Mouse (Mus musculus) stomach, embryonic 16.5 days (tissue): ENCODE results near the gene Olfr1148. TPM values are rescaled to one million over a fixed set of nuclear protein-coding genes. Genes with fewer than 3 reads are reported as not detected.

ENCODE experiments used
- ATAC-seq: fragments of 200-750 bp; cut with Nextera tagmentation; 2 replicates; pipeline ENCODE4 v1.8.0; 2017; ENCODE audit warnings: moderate number of reproducible peaks, moderate TSS enrichment; ENCODE audit not compliant: insufficient read depth, low FRiP score
- H3K27ac ChIP-seq: fragments of 300-500 bp; sonication (generic); 2 replicates; pipeline ENCODE4 v1.5.1; 2014; ENCODE audit warnings: low read length
- H3K27me3 ChIP-seq: fragments of 300-500 bp; sonication (generic); 2 replicates; pipeline ENCODE4 v1.6.1; 2014; ENCODE audit warnings: low read length, control low read depth, mixed read lengths; ENCODE audit not compliant: control insufficient read depth, insufficient read depth
- H3K36me3 ChIP-seq: fragments of 300-500 bp; sonication (generic); 2 replicates; pipeline ENCODE4 v1.6.1; 2014; ENCODE audit warnings: low read length; ENCODE audit not compliant: control insufficient read depth, insufficient read depth
- H3K4me1 ChIP-seq: fragments of 300-500 bp; sonication (generic); 2 replicates; pipeline ENCODE4 v1.6.1; 2014; ENCODE audit warnings: low read length, control low read depth, mixed read lengths; ENCODE audit not compliant: control insufficient read depth, insufficient read depth
- H3K4me2 ChIP-seq: fragments of 300-500 bp; sonication (generic); 2 replicates; pipeline ENCODE4 v1.6.1; 2014; ENCODE audit warnings: low read depth, low read length, mixed read lengths
- H3K4me3 ChIP-seq: fragments of 300-500 bp; sonication (generic); replicated peaks from 2 replicates; pipeline ENCODE4 v1.5.1; 2014; ENCODE audit warnings: mild to moderate bottlenecking, low read length
- H3K9ac ChIP-seq: fragments of 300-500 bp; sonication (generic); 2 replicates; pipeline ENCODE4 v1.6.1; 2014; ENCODE audit warnings: low read length
- H3K9me3 ChIP-seq: fragments of 300-500 bp; sonication (generic); replicated peaks from 2 replicates; pipeline ENCODE4 v1.6.1; 2016; ENCODE audit warnings: low read length, control low read depth; ENCODE audit not compliant: control insufficient read depth
- WGBS: fragments of 180-500 bp; shearing (Covaris S2); extraction: QIAGEN DNeasy Blood & Tissue Kit; methylation state at CpG from one replicate; pipeline ENCODE4 v1.1.7; 2014; 5-methylcytosine and 5-hydroxymethylcytosine counted together
- polyA plus RNA-seq: library from polyadenylated mRNA; unstranded; fragments of >200 nt; fragmentation: Nextera tagmentation; extraction: Ambion mirVana; gene quantifications from 2 replicates; pipeline ENCODE4 v1.2.1, GENCODE M21; 2015

Olfr1148 gene
- polyA plus RNA-seq, result not detected in 2 replicates

GRCm38 (mm10) chr2:87830233-87830632 lies at the start of gene Olfr1148:
Olfr1148 (plus strand) TSS chr2:87830533.
- 82% methylated on average over 1 of the region's 1 CpGs for WGBS

GRCm38 (mm10) chr2:87800292-87800691 lies 30.0 kb upstream of the Olfr1148 start, which contains the start of gene Olfr1143:
Olfr1143 (plus strand) TSS chr2:87800592.
- no peak within 1 kb of the TSS for H3K4me3 ChIP-seq
- H3K27ac ChIP-seq, result no peak within 1 kb of the TSS
- H3K27me3 ChIP-seq, result no peaks in the 10 kb centered on the region
- no peak within 1 kb of the TSS for H3K9ac ChIP-seq
- no peaks in the 10 kb centered on the region for H3K36me3 ChIP-seq
- no peak for ATAC-seq
- no peaks in the 10 kb centered on the region for H3K9me3 ChIP-seq
- H3K4me2 ChIP-seq, result no peak within 1 kb of the TSS
- H3K4me1 ChIP-seq, result no peaks in the 10 kb centered on the region

More at GRCm38 (mm10) chr2:87830233-87830632, at the start of gene Olfr1148:
- no peak within 1 kb of the TSS for H3K9ac ChIP-seq
- no peak within 1 kb of the TSS for H3K4me2 ChIP-seq
- H3K4me1 ChIP-seq, result no peaks in the 10 kb centered on the region
- ATAC-seq, result no peak
- no peaks in the 10 kb centered on the region for H3K36me3 ChIP-seq
- H3K9me3 ChIP-seq, result no peaks in the 10 kb centered on the region
- H3K4me3 ChIP-seq, result no peak within 1 kb of the TSS
- H3K27ac ChIP-seq, result no peak within 1 kb of the TSS
- H3K27me3 ChIP-seq, result no peaks in the 10 kb centered on the region

GRCm38 (mm10) chr2:87809522-87809921 lies 20.8 kb upstream of the Olfr1148 start, which contains the start of gene Olfr1145:
Olfr1145 (plus strand) TSS chr2:87809822.
- no peak within 1 kb of the TSS for H3K4me2 ChIP-seq
- H3K9me3 ChIP-seq, result no peaks in the 10 kb centered on the region
- ATAC-seq, result no peak
- H3K4me3 ChIP-seq, result no peak within 1 kb of the TSS
- H3K9ac ChIP-seq, result no peak within 1 kb of the TSS
- no peaks in the 10 kb centered on the region for H3K4me1 ChIP-seq
- 61% methylated on average over 1 of the region's 1 CpGs for WGBS
- no peaks in the 10 kb centered on the region for H3K27me3 ChIP-seq
- H3K36me3 ChIP-seq, result no peaks in the 10 kb centered on the region
- H3K27ac ChIP-seq, result no peak within 1 kb of the TSS

- WGBS, result 78% methylated on average over 1 of the region's 1 CpGs
- no peak for ATAC-seq
Measured at GRCm38 (mm10) chr2:87843693-87844092, 13.4 kb downstream of the Olfr1148 start, which contains the start of gene Olfr1150-ps1. Olfr1150-ps1 (plus strand) TSS chr2:87843993.

GRCm38 (mm10) chr2:87855562-87855961 lies 25.2 kb downstream of the Olfr1148 start, which contains the start of gene Olfr1151:
Olfr1151 (plus strand) TSS chr2:87855862.
- no peak for ATAC-seq
- Histone ChIP-seq H3K36me3 (no peaks in the 10 kb centered on the region), H3K4me3 (no peak within 1 kb of the TSS), H3K27me3 (no peaks in the 10 kb centered on the region), H3K9me3 (no peaks in the 10 kb centered on the region), H3K27ac (no peak within 1 kb of the TSS), H3K4me1 (no peaks in the 10 kb centered on the region), H3K9ac (no peak within 1 kb of the TSS), H3K4me2 (no peak within 1 kb of the TSS)
- 88% methylated on average over 1 of the region's 1 CpGs for WGBS

More at GRCm38 (mm10) chr2:87843693-87844092, 13.4 kb downstream of the Olfr1148 start, which contains the start of gene Olfr1150-ps1:
- no peaks in the 10 kb centered on the region for H3K9me3 ChIP-seq
- H3K27me3 ChIP-seq, result no peaks in the 10 kb centered on the region
- H3K9ac ChIP-seq, result no peak within 1 kb of the TSS
- no peak within 1 kb of the TSS for H3K27ac ChIP-seq
- no peak within 1 kb of the TSS for H3K4me3 ChIP-seq
- no peaks in the 10 kb centered on the region for H3K36me3 ChIP-seq
- H3K4me1 ChIP-seq, result no peaks in the 10 kb centered on the region
- no peak within 1 kb of the TSS for H3K4me2 ChIP-seq

- Histone ChIP-seq H3K36me3 (no peaks in the 10 kb centered on the region), H3K4me3 (no peak within 1 kb of the TSS), H3K9ac (no peak within 1 kb of the TSS), H3K27ac (no peak within 1 kb of the TSS), H3K27me3 (no peaks in the 10 kb centered on the region), H3K9me3 (no peaks in the 10 kb centered on the region), H3K4me1 (no peaks in the 10 kb centered on the region), H3K4me2 (no peak within 1 kb of the TSS)
- ATAC-seq, result no peak
Measured at GRCm38 (mm10) chr2:87866192-87866591, 35.9 kb downstream of the Olfr1148 start, which contains the start of gene Olfr1152. Olfr1152 (plus strand) TSS chr2:87866492.

Other genes with a start within 250 kb of the Olfr1148 start
- gene Olfr1130, start 224.3 kb upstream of the Olfr1148 start, polyA plus RNA-seq, result not detected in 2 replicates
- not detected in 2 replicates for gene Olfr1131, start 203.4 kb upstream of the Olfr1148 start, polyA plus RNA-seq
- not detected in 2 replicates for gene Olfr1132, start 193.0 kb upstream of the Olfr1148 start, polyA plus RNA-seq
- gene Olfr1133, start 183.2 kb upstream of the Olfr1148 start, polyA plus RNA-seq, result not detected in 2 replicates
- not detected in 2 replicates for gene Olfr1134, start 172.1 kb upstream of the Olfr1148 start, polyA plus RNA-seq
- gene Olfr1135, start 156.9 kb upstream of the Olfr1148 start, polyA plus RNA-seq, result not detected in 2 replicates
- not detected in 2 replicates for gene Olfr1136, start 136.6 kb upstream of the Olfr1148 start, polyA plus RNA-seq
- not detected in 2 replicates for gene Olfr1137, start 117.4 kb upstream of the Olfr1148 start, polyA plus RNA-seq
- gene Olfr1138, start 90.6 kb upstream of the Olfr1148 start, polyA plus RNA-seq, result not detected in 2 replicates
- gene Olfr1140, start 86.8 kb upstream of the Olfr1148 start, polyA plus RNA-seq, result not detected in 2 replicates
- gene Olfr1141, start 76.5 kb upstream of the Olfr1148 start, polyA plus RNA-seq, result not detected in 2 replicates
- gene Olfr152, start 51.0 kb upstream of the Olfr1148 start, polyA plus RNA-seq, result not detected in 2 replicates
- not detected in 2 replicates for gene Olfr1143, start 29.9 kb upstream of the Olfr1148 start, polyA plus RNA-seq
- gene Olfr1145, start 20.7 kb upstream of the Olfr1148 start, polyA plus RNA-seq, result not detected in 2 replicates
- gene Olfr1150-ps1, start 13.5 kb downstream of the Olfr1148 start, polyA plus RNA-seq, result not detected in 2 replicates
- gene Olfr1151, start 25.3 kb downstream of the Olfr1148 start, polyA plus RNA-seq, result not detected in 2 replicates
- not detected in 2 replicates for gene Olfr1152, start 36.0 kb downstream of the Olfr1148 start, polyA plus RNA-seq
- not detected in 2 replicates for gene Olfr1153, start 64.4 kb downstream of the Olfr1148 start, polyA plus RNA-seq
- not detected in 2 replicates for gene Olfr1154, start 74.6 kb downstream of the Olfr1148 start, polyA plus RNA-seq
- not detected in 2 replicates for gene Olfr1155, start 114.6 kb downstream of the Olfr1148 start, polyA plus RNA-seq
- not detected in 2 replicates for gene Olfr1156, start 122.6 kb downstream of the Olfr1148 start, polyA plus RNA-seq
- not detected in 2 replicates for gene Olfr1157, start 137.8 kb downstream of the Olfr1148 start, polyA plus RNA-seq
- not detected in 2 replicates for gene Olfr74, start 144.1 kb downstream of the Olfr1148 start, polyA plus RNA-seq
- not detected in 2 replicates for gene Olfr1158, start 159.6 kb downstream of the Olfr1148 start, polyA plus RNA-seq
- not detected in 2 replicates for gene Olfr1160, start 177.7 kb downstream of the Olfr1148 start, polyA plus RNA-seq
- gene Olfr1161, start 192.2 kb downstream of the Olfr1148 start, polyA plus RNA-seq, result not detected in 2 replicates
- 0.07 TPM in 1 of 2 replicates, not detected in the other for gene Olfr73, start 207.2 kb downstream of the Olfr1148 start, polyA plus RNA-seq
- gene Olfr1162, start 220.6 kb downstream of the Olfr1148 start, polyA plus RNA-seq, result not detected in 2 replicates
- gene Olfr1163, start 241.3 kb downstream of the Olfr1148 start, polyA plus RNA-seq, result not detected in 2 replicates